Mouse (Mus musculus) liver, embryonic 11.5 days (tissue): Measurements from ENCODE around the gene Rasal2. TPM values are rescaled to one million over a fixed set of nuclear protein-coding genes. Genes with fewer than 3 reads are reported as not detected.
A peak's percentile ranks its signal among the peaks of the same experiment; 100 is the strongest.

Experiments
- ATAC-seq: fragments of 200-750 bp; cut with Nextera tagmentation; replicated peaks from 2 replicates; pipeline ENCODE4 v1.8.0; 2017; ENCODE audit warnings: moderate number of reproducible peaks, mild to moderate bottlenecking, moderate TSS enrichment, moderate library complexity; ENCODE audit not compliant: low FRiP score
- DNase-seq: peaks from one replicate; pipeline ENCODE4 v3.0.0-alpha.2; 2017; ENCODE audit warnings: low spot score
- H3K27ac ChIP-seq: fragments of 300-500 bp; sonication (generic); 2 replicates; pipeline ENCODE4 v1.5.1; 2014; ENCODE audit warnings: mild to moderate bottlenecking, low read depth, low read length, control low read depth
- H3K27me3 ChIP-seq: fragments of 300-500 bp; sonication (generic); replicated peaks from 2 replicates; pipeline ENCODE4 v1.6.1; 2014; ENCODE audit warnings: low read length, mixed read lengths; ENCODE audit not compliant: control insufficient read depth, insufficient read depth
- H3K36me3 ChIP-seq: fragments of 300-500 bp; sonication (generic); 2 replicates; pipeline ENCODE4 v1.6.1; 2014; ENCODE audit warnings: mild to moderate bottlenecking, low read length, moderate library complexity, mixed read lengths; ENCODE audit not compliant: control insufficient read depth, insufficient read depth
- H3K4me1 ChIP-seq: fragments of 300-500 bp; sonication (generic); replicated peaks from 2 replicates; pipeline ENCODE4 v1.6.1; 2014; ENCODE audit warnings: low read length, mixed read lengths; ENCODE audit not compliant: control insufficient read depth, insufficient read depth
- H3K4me2 ChIP-seq: fragments of 300-500 bp; sonication (generic); 2 replicates; pipeline ENCODE4 v1.6.1; 2014; ENCODE audit warnings: mild to moderate bottlenecking, control low read depth, moderate library complexity
- H3K4me3 ChIP-seq: fragments of 300-500 bp; sonication (generic); 2 replicates; pipeline ENCODE4 v1.5.1; 2014; ENCODE audit warnings: low read depth, low read length, control low read depth
- H3K9ac ChIP-seq: fragments of 300-500 bp; sonication (generic); 2 replicates; pipeline ENCODE4 v1.6.1; 2014; ENCODE audit warnings: low read depth, low read length, control low read depth
- H3K9me3 ChIP-seq: fragments of 300-500 bp; sonication (generic); 2 replicates; pipeline ENCODE4 v1.6.1; 2016; ENCODE audit warnings: low read length, inconsistent platforms, mixed read lengths; ENCODE audit not compliant: control insufficient read depth
- WGBS: fragments of 180-500 bp; shearing (Covaris S2); extraction: QIAGEN DNeasy Blood & Tissue Kit; methylation state at CpG from one replicate; pipeline ENCODE4 v1.1.7; 2014; 5-methylcytosine and 5-hydroxymethylcytosine counted together
- polyA plus RNA-seq: library from polyadenylated mRNA; unstranded; fragments of >200 nt; fragmentation: Nextera tagmentation; extraction: Ambion mirVana; gene quantifications from 2 replicates; pipeline ENCODE4 v1.2.1, GENCODE M21; 2014

The Rasal2 gene
- polyA plus RNA-seq, 1 experiment from 2014 or later = 3.9 TPM

DNA sequence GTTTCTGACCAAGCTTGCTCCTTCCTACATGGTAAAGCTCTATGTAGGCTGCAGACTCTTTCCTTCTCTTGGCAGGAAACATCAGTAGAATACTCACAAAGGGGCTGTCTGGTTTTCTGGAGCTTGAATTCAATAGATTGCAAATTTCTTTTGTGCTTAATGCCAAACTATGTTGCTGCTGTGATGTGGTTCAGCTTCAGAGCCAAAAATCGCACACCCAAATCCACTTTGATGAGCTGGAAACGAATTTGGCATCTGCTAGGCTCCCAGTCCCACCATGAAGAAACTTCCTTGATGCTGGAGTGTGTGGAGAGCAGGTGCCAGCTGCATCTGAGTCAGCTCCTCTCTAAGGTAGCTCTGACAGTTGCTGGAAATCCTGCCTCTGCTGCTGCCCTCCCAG is 297.9 kb downstream of the Rasal2 start:
- H3K9me3 ChIP-seq = no peaks in the 10 kb centered on the region
- no peak overlapping the region for H3K27ac ChIP-seq
- no peaks in the 10 kb centered on the region for H3K4me1 ChIP-seq
- WGBS = 59% methylated on average over 2 of the region's 2 CpGs
- no peak overlapping the region for H3K9ac ChIP-seq
- ATAC-seq (no peak), DNase-seq (no peak)
- H3K36me3 ChIP-seq = no peaks in the 10 kb centered on the region
- no peak overlapping the region for H3K4me3 ChIP-seq
- no peaks in the 10 kb centered on the region for H3K27me3 ChIP-seq
- no peak overlapping the region for H3K4me2 ChIP-seq

DNA sequence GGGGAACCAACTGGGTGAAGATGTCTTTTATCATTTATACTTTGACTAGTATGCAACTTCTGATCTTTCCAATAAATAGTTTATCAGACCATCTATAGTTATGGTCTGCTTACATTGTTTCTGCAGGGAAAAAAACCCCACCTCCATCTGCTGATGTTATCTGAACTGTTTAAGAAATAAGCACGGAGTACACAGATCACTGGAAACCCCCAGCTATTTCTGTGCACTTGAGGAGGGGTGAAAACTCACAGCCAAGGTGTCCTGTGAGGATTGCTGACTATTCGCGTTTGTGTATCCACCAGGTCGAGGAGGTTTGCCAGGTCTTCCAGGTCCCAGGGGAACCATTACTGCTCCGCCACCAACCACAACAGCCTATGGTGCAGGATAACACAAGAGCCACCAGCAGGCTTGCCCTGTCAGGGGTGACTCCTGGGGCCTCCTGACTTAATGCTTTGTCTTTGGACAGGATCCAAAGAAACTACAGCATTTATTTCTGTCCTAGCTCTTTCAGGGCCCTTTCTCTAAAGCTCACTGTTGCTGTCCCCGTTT is 302.0 kb downstream of the Rasal2 start:
- ATAC-seq = no peak

DNA sequence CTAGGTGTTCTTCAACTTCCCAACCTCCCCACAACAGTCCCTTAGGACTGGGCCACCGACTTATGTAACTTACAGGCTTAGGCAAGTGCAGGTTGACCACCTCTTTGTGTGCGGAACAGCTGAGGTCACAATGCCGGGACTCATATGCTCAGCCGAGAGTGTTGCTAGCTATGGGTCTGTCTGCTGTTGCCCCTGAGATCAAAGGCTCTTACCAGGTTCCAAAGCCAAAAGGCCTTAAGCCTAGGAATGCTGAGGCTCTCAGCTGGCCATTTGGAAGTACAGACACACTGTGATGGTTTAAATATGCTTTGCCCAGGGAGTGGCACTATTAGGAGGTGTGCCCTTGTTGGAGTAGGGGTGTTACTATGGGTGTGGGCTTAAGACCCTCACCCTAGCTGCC is 303.8 kb downstream of the Rasal2 start, which contains the start of gene Tex35:
Gene Tex35, minus strand, starts transcription at position 101 of the 400 bp plus-strand sequence.
- Histone ChIP-seq H3K9me3 (no peaks in the 10 kb centered on the region), H3K9ac (no peak within 1 kb of the TSS), H3K4me2 (no peak within 1 kb of the TSS), H3K27me3 (no peaks in the 10 kb centered on the region), H3K36me3 (no peaks in the 10 kb centered on the region), H3K27ac (no peak within 1 kb of the TSS), H3K4me1 (no peaks in the 10 kb centered on the region), H3K4me3 (no peak within 1 kb of the TSS)
- DNase-seq = no peak
- ATAC-seq = no peak
- 84% methylated on average over 4 of the region's 4 CpGs for WGBS

More for the DNA sequence above, 302.0 kb downstream of the Rasal2 start:
- DNase-seq = no peak
- no peak overlapping the region for H3K27ac ChIP-seq
- no peak overlapping the region for H3K4me2 ChIP-seq
- no peaks in the 10 kb centered on the region for H3K9me3 ChIP-seq
- no peaks in the 10 kb centered on the region for H3K27me3 ChIP-seq
- no peaks in the 10 kb centered on the region for H3K4me1 ChIP-seq
- H3K9ac ChIP-seq = no peak overlapping the region
- H3K36me3 ChIP-seq = no peaks in the 10 kb centered on the region
- no peak overlapping the region for H3K4me3 ChIP-seq
- 75% methylated on average over 6 of the region's 6 CpGs for WGBS

DNA sequence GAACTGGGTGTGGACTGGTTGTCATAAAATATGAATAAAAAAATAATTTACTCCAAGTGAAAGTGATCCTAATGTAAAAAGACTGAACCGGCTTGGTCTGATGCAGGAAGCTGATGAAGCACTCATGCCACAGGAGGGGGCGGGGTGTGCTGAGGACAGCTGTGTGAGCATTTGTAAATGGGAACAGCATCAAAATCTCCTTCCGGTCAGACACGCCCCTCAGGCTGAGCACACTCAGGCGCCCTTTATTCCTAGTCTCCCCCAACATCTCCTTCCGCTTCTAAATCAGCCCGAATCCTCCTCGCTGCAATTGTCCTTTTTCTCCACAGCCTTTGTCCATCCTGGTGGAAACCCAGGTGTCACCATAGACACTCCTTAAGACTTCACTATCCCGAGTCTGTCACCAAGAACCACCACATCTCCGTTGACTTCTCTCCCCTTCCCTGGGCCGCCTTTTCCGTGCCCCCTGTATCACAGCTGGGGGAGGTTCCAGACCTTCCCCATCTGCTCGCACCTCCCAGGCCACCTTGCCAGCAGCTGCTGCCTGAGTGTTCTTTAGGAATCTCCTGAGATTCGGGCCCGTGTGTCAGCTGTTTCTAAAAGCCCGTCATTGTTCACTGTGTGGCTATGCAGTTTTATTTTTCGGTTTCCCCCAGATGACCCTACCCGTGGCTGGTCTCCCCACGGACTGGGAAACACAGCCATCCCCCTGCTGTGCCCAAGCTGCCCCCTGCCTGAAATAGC is 311.1 kb downstream of the Rasal2 start:
- 19% methylated on average over 19 of the region's 19 CpGs for WGBS
- DNase-seq (peak; percentile 43), ATAC-seq (peak; percentile 76)
- Histone ChIP-seq H3K9ac (no peak overlapping the region), H3K36me3 (no peaks in the 10 kb centered on the region), H3K27me3 (no peaks in the 10 kb centered on the region), H3K27ac (no peak overlapping the region), H3K4me1 (no peaks in the 10 kb centered on the region), H3K4me2 (peak overlapping the region; percentile 54), H3K9me3 (no peaks in the 10 kb centered on the region), H3K4me3 (peak overlapping the region; percentile 30)

DNA sequence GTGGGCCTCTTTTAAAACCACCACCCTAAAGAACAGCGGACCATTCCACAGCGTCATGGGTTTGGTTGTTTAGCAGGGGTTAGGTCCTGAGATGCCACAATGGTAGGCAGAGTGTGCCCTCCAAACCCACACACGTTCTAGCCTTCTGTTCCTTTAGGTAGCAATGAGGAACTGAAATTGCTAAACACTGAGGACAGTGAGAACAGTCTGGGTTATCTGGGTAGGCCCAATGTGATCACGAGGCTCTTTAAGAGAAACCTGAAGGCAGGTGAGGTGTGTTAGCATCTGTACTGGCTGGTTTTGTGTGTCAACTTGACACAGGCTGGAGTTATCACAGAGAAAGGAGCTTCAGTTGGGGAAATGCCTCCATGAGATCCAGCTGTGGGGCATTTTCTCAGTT is 316.9 kb downstream of the Rasal2 start:
- Histone ChIP-seq H3K4me1 (no peaks in the 10 kb centered on the region), H3K27ac (no peak overlapping the region), H3K4me3 (no peak overlapping the region), H3K4me2 (no peak overlapping the region), H3K27me3 (no peaks in the 10 kb centered on the region), H3K9me3 (no peaks in the 10 kb centered on the region), H3K36me3 (no peaks in the 10 kb centered on the region), H3K9ac (no peak overlapping the region)
- no peak for DNase-seq
- WGBS = 73% methylated on average over 4 of the region's 4 CpGs
- no peak for ATAC-seq

DNA sequence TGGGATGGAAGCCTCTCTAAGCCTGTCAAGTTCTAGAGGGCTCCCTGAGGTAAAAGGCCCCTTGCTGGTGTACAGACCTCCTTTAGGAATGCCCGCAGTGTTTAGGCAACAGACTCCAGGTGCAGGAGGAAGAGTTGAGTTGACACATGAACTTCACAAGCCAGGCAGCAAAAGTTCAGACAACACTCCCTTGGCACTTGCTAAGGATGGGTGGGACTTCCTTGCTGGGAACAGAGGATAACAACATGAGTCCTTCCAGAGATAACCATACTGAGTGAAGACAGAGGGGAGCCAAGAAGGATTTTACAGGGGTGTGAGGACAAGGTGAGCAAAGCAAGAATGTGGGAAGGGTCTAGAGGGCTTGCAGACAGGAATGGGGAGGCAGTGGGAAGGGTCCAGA is 319.8 kb downstream of the Rasal2 start:
- Histone ChIP-seq H3K4me1 (no peaks in the 10 kb centered on the region), H3K4me3 (no peak overlapping the region), H3K4me2 (no peak overlapping the region), H3K27me3 (no peaks in the 10 kb centered on the region), H3K9ac (no peak overlapping the region), H3K36me3 (no peaks in the 10 kb centered on the region), H3K27ac (no peak overlapping the region), H3K9me3 (no peaks in the 10 kb centered on the region)
- no peak for ATAC-seq
- DNase-seq = no peak
- WGBS = 90% methylated on average over 1 of the region's 1 CpGs

DNA sequence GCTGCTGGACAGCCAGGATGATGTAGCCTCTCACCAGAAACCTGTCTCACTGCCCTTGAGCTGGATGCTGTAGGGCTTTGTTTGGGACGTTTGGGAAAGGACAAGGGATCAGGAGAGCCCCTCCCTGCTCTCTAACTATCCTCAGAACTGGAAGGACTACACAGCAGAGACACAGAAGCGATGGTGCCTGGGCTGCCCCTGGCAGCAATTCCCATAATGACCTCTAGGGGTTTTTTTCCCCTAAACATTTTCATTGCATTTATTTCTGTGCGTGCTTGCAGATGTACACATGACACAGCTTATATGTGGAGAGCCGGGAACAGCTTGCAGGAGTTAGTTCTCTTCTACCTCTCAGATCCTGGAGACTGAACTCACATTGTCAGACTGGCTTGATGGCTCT is 320.3 kb downstream of the Rasal2 start:
- no peaks in the 10 kb centered on the region for H3K36me3 ChIP-seq

DNA sequence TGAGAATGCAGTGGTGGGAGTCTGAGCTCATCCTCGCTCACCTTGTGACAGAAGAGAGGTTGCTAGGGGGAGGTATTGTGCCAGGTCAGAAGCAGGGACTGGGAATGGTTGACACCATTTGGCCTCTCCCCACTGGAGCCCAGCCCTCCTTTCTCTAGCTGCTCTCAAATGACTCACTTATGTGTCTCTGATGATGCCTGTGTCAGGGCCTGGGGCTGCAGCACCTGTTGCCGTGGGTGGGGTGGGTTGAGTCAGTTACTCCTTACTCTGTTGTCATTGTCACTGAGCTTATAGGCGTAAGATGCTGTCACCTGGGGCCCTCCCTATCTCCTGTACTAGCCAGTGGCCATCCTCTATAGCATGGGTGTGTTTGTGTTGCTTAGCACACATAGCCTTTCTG is 321.6 kb downstream of the Rasal2 start:
- Histone ChIP-seq H3K4me2 (no peak overlapping the region), H3K4me1 (peaks cover 3% of the 10 kb centered on the region), H3K4me3 (no peak overlapping the region), H3K9ac (no peak overlapping the region), H3K27ac (no peak overlapping the region), H3K27me3 (no peaks in the 10 kb centered on the region), H3K36me3 (no peaks in the 10 kb centered on the region), H3K9me3 (no peaks in the 10 kb centered on the region)
- WGBS = 61% methylated on average over 3 of the region's 3 CpGs
- DNase-seq (no peak), ATAC-seq (no peak)

More for the DNA sequence above, 320.3 kb downstream of the Rasal2 start:
- ATAC-seq (no peak), DNase-seq (no peak)
- no peak overlapping the region for H3K9ac ChIP-seq
- H3K4me1 ChIP-seq = no peaks in the 10 kb centered on the region
- H3K4me2 ChIP-seq = no peak overlapping the region
- no peak overlapping the region for H3K27ac ChIP-seq
- H3K27me3 ChIP-seq = no peaks in the 10 kb centered on the region
- no peak overlapping the region for H3K4me3 ChIP-seq
- no peaks in the 10 kb centered on the region for H3K9me3 ChIP-seq
- WGBS = 45% methylated on average over 4 of the region's 4 CpGs
